Mouse (Mus musculus): ENCODE results near the gene Tenm4. TPM values are rescaled to one million over a fixed set of nuclear protein-coding genes. Genes with fewer than 3 reads are reported as not detected.

Tenm4 gene
- total RNA-seq, 1 experiment, result 38.9 TPM

DNA sequence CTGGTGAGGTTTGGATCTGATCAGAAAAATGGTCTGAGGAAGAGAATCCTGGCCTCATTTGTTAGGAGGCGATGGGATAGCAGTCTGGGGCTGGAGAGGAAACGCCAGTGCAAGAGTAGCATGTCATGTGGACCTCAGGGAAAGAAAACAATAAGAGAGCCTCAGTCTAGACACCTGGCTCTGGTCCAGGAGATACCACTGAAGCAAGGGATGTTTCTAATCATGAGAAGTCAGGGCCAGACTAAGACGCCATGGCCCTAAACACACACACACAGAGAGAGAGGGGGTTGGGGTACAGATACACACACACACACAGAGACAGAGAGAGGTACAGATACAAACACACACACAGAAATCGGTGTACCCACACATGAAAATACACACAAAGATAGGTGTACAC lies 689.6 kb downstream of the Tenm4 start:
- Histone ChIP-seq H3K4me3 (ENCODE audit: insufficient read depth in 1 of 2, low read depth in 1 of 2, low read length in 2 of 2, poor library complexity in 1 of 2, severe bottlenecking in 1 of 2) (no peak overlapping the region), H3K4me1 (ENCODE audit: control insufficient read depth in 2 of 2, insufficient read depth in 2 of 2, low read length in 2 of 2, poor library complexity in 1 of 2) (0 out of 4 replicates have a peak, but pooled peaks cover 0 to 2% of the 10 kb centered on the region in 2 experiments), H3K27ac (ENCODE audit: insufficient read depth, low read depth, low read length, poor library complexity, severe bottlenecking) (no peak overlapping the region), H3K9me3 (ENCODE audit: control insufficient read depth, insufficient read depth, low read depth, low read length) (no peaks in the 10 kb centered on the region), H3K9ac (ENCODE audit: insufficient read depth, low read depth, low read length, poor library complexity, severe bottlenecking) (no peak overlapping the region), H3K36me3 (ENCODE audit: control insufficient read depth, insufficient read depth, low read length, poor library complexity, severe bottlenecking) (no peaks in the 10 kb centered on the region)
- in situ Hi-C loops (cut with MboI; ENCODE audit: low sequenced_read_pairs in 2 of 2, unreplicated experiment in 2 of 2), result no loop called here
- no peak for DNase-seq (ENCODE audit: low read depth, low spot score)
- TF ChIP-seq MAFK (IDR thresholded peaks at IDR 0.05; ENCODE audit: insufficient read depth, low read depth, low read length) (no peak), ZNF384 (IDR thresholded peaks at IDR 0.05; ENCODE audit: low read depth, low read length) (no peak), ZC3H11A (IDR thresholded peaks at IDR 0.05; ENCODE audit: borderline replicate concordance, low read depth, low read length) (no peak), HCFC1 (IDR thresholded peaks at IDR 0.05; ENCODE audit: borderline replicate concordance, insufficient read depth, low read length) (no peak), CHD2 (IDR thresholded peaks at IDR 0.05; ENCODE audit: low read depth, low read length) (no peak)

DNA sequence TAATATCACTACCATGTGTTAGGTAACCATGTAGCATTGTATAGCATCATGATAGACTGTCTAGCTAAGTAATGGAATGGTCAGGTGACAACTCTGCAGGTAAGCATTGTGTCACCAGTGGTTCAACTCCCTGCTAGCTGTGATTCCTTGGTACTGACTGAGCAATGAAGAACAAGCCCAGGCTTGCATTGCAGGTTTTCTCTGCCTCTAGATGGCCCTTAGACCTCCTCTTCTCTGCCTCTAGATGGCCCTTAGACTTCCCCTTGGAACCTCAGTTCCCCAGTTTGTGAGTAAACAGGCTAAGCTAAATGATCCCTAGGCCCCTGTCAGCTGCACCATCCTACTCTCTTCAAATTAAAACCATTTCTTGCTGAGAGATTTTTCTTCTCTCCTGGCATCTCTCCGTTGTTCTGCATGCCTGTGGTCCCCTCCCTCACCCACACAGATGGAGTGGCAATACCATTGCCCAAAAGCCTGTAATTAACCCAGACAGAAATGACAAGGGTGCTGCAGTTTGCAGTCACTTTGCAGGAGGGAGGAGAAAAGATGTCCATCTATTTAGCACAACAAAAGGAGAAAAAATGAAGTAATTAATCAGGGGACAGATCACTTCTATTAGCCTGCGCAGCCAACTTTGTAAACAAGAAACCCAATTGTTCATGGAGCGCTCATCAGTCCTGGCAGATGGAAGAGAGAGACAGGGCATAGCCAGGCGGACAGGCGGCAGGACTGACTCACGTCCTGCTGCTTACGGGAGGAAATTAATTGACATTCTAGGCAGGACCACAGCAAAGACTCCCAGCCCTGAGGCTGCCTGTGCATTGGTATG lies 694.1 kb downstream of the Tenm4 start:
- DNase-seq (ENCODE audit: low read depth, low spot score), result no peak

DNA sequence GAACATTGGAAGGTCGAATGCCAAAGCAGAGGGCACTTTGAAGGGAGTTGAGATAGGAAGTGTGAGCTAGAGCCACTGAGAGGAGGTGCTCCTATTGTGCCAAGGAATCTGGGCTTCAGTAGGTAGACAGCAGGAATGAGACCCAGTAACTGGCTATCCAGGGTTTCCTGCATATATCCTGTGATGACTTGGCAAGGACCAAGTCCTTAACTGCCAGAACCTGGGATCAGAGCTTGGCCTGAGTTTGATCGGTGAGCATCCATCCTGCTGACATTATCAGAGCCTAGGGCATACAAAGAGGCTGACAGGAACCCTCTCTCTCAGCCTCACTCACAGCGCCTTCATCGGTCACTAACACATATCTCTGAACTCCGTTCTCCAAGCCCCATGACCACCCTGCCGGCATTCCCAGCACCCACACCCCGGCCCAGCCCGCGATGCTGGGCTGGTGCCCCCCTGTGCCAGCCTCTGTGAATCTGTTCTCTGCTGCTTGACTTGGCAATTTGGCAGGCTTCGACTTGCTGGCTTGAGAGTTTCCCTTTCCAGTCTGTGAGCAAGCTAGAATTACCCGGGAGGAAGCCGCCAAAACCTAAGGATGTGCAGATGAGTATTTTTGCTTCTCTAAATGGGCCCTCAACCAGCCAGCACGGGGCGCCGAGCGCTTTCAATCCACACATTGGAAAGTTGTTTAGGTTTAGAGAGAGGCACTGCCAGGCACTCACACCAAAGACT lies 698.2 kb downstream of the Tenm4 start:
- H3K4me1 ChIP-seq (ENCODE audit: control insufficient read depth in 2 of 2, insufficient read depth in 2 of 2, low read length in 2 of 2, poor library complexity in 1 of 2), result 0 out of 4 replicates have a peak, but pooled peaks cover 0 to 2% of the 10 kb centered on the region in 2 experiments
- H3K9me3 ChIP-seq (ENCODE audit: control insufficient read depth, insufficient read depth, low read depth, low read length), result no peaks in the 10 kb centered on the region
- H3K9ac ChIP-seq (ENCODE audit: insufficient read depth, low read depth, low read length, poor library complexity, severe bottlenecking), result no peak overlapping the region
- TF ChIP-seq HCFC1 (IDR thresholded peaks at IDR 0.05; ENCODE audit: borderline replicate concordance, insufficient read depth, low read length) (no peak), CHD2 (IDR thresholded peaks at IDR 0.05; ENCODE audit: low read depth, low read length) (no peak), ZC3H11A (IDR thresholded peaks at IDR 0.05; ENCODE audit: borderline replicate concordance, low read depth, low read length) (no peak), MAFK (IDR thresholded peaks at IDR 0.05; ENCODE audit: insufficient read depth, low read depth, low read length) (no peak)
- in situ Hi-C loops (cut with MboI; ENCODE audit: low sequenced_read_pairs in 2 of 2, unreplicated experiment in 2 of 2), result no loop called here
- H3K4me3 ChIP-seq (ENCODE audit: insufficient read depth in 1 of 2, low read depth in 1 of 2, low read length in 2 of 2, poor library complexity in 1 of 2, severe bottlenecking in 1 of 2), result no peak overlapping the region
- H3K36me3 ChIP-seq (ENCODE audit: control insufficient read depth, insufficient read depth, low read length, poor library complexity, severe bottlenecking), result peaks cover 7% of the 10 kb centered on the region; the same call in 1 of the 2 replicates
- DNase-seq (ENCODE audit: low read depth, low spot score), result no peak
- no peak overlapping the region for H3K27ac ChIP-seq (ENCODE audit: insufficient read depth, low read depth, low read length, poor library complexity, severe bottlenecking)

More for the DNA sequence above, 694.1 kb downstream of the Tenm4 start:
- in situ Hi-C loops (cut with MboI; ENCODE audit: low sequenced_read_pairs in 2 of 2, unreplicated experiment in 2 of 2), result no loop called here
- H3K27ac ChIP-seq (ENCODE audit: insufficient read depth, low read depth, low read length, poor library complexity, severe bottlenecking), result no peak overlapping the region
- H3K9ac ChIP-seq (ENCODE audit: insufficient read depth, low read depth, low read length, poor library complexity, severe bottlenecking), result no peak overlapping the region
- no peaks in the 10 kb centered on the region for H3K9me3 ChIP-seq (ENCODE audit: control insufficient read depth, insufficient read depth, low read depth, low read length)
- H3K4me1 ChIP-seq (ENCODE audit: control insufficient read depth in 2 of 2, insufficient read depth in 2 of 2, low read length in 2 of 2, poor library complexity in 1 of 2), result 0 out of 4 replicates have a peak, but pooled peaks cover 0 to 2% of the 10 kb centered on the region in 2 experiments
- no peak overlapping the region for H3K4me3 ChIP-seq (ENCODE audit: insufficient read depth in 1 of 2, low read depth in 1 of 2, low read length in 2 of 2, poor library complexity in 1 of 2, severe bottlenecking in 1 of 2)
- H3K36me3 ChIP-seq (ENCODE audit: control insufficient read depth, insufficient read depth, low read length, poor library complexity, severe bottlenecking), result peaks cover 2% of the 10 kb centered on the region; the same call in 1 of the 2 replicates
- no peak for TF ChIP-seq CHD2 (IDR thresholded peaks at IDR 0.05; ENCODE audit: low read depth, low read length)
- TF ChIP-seq HCFC1 (IDR thresholded peaks at IDR 0.05; ENCODE audit: borderline replicate concordance, insufficient read depth, low read length), result no peak
- TF ChIP-seq ZC3H11A (IDR thresholded peaks at IDR 0.05; ENCODE audit: borderline replicate concordance, low read depth, low read length), result no peak
- no peak for TF ChIP-seq MAFK (IDR thresholded peaks at IDR 0.05; ENCODE audit: insufficient read depth, low read depth, low read length)
- no peak for TF ChIP-seq ZNF384 (IDR thresholded peaks at IDR 0.05; ENCODE audit: low read depth, low read length)

DNA sequence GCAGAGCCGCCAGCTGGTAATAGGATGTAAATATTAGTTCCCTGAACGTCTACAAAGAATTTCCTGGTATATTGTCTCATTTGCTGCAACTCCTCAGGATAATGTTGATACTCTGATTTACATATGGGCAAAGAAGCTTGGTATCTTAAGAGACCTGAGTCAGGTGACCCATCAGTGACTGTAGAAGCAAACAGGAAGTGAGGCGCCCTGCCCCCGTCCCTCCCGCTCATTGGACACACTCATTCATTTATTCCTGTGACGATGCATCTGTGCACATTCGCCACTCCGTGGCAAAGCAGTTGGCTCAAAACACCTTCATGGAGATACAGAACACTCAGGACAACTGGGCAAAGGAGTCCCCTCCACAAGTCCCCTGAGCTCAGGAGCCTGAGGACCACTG lies 699.4 kb downstream of the Tenm4 start:
- H3K4me1 ChIP-seq (ENCODE audit: control insufficient read depth in 2 of 2, insufficient read depth in 2 of 2, low read length in 2 of 2, poor library complexity in 1 of 2), result 0 out of 4 replicates have a peak, but pooled peaks cover 0 to under 1% of the 10 kb centered on the region in 2 experiments
- DNase-seq (ENCODE audit: low read depth, low spot score), result no peak
- peaks cover 7% of the 10 kb centered on the region; the same call in 1 of the 2 replicates for H3K36me3 ChIP-seq (ENCODE audit: control insufficient read depth, insufficient read depth, low read length, poor library complexity, severe bottlenecking)
- no peaks in the 10 kb centered on the region for H3K9me3 ChIP-seq (ENCODE audit: control insufficient read depth, insufficient read depth, low read depth, low read length)
- TF ChIP-seq ZC3H11A (IDR thresholded peaks at IDR 0.05; ENCODE audit: borderline replicate concordance, low read depth, low read length) (no peak), MAFK (IDR thresholded peaks at IDR 0.05; ENCODE audit: insufficient read depth, low read depth, low read length) (no peak), HCFC1 (IDR thresholded peaks at IDR 0.05; ENCODE audit: borderline replicate concordance, insufficient read depth, low read length) (no peak), ZNF384 (IDR thresholded peaks at IDR 0.05; ENCODE audit: low read depth, low read length) (no peak), CHD2 (IDR thresholded peaks at IDR 0.05; ENCODE audit: low read depth, low read length) (no peak)
- H3K4me3 ChIP-seq (ENCODE audit: insufficient read depth in 1 of 2, low read depth in 1 of 2, low read length in 2 of 2, poor library complexity in 1 of 2, severe bottlenecking in 1 of 2), result no peak overlapping the region
- in situ Hi-C loops (cut with MboI; ENCODE audit: low sequenced_read_pairs in 2 of 2, unreplicated experiment in 2 of 2), result no loop called here
- H3K27ac ChIP-seq (ENCODE audit: insufficient read depth, low read depth, low read length, poor library complexity, severe bottlenecking), result no peak overlapping the region
- no peak overlapping the region for H3K9ac ChIP-seq (ENCODE audit: insufficient read depth, low read depth, low read length, poor library complexity, severe bottlenecking)
